Mouse (Mus musculus): Measurements from ENCODE around the gene Cdkal1.

DNA sequence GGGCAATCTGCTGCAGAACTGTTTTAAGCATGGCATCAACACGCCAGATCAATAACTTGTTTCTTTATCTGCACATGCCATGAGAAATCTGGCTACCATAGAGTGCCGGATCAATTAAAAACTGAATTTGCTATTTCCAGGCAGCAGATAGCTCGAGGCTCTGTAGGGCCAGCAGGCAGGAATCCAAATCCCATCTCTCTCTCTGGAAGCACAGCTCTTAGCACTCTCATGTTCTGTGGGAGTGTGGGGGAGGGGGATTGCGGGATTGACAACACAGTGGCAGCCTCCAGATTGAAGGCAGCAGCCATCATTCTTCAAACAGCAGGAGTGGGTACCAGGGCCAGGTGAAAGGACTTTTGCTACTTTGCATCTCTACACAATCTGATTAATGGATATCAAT, 420.7 kb downstream of the Cdkal1 start:
- TF ChIP-seq POLR2A (IDR thresholded peaks at IDR 0.05; ENCODE audit: extremely low read depth, insufficient read depth, low read length) (no peak), CTCF (IDR thresholded peaks at IDR 0.05; ENCODE audit: extremely low read depth, insufficient read depth, low read length) (no peak)
